Comparison of ENCODE assay signal across 23 mouse cellular contexts in genomic region chr9:96966465-96966864, GRCm38 (mm10). TPM values are rescaled to one million over a fixed set of nuclear protein-coding genes. Genes with fewer than 3 reads are reported as not detected.
DNase-seq lines count a peak whose midpoint lies in the region; ATAC-seq lines count a peak whose summit lies in the region.
"Had no signal": no experiment of that assay in that cellular context is flagged by ENCODE, and none has a peak within 500 bp of the region (broad histone marks: within the 10 kb centered on the region; RNA-seq: fewer than 3 reads in every experiment).

No protein-coding gene starts in this region.

- ATAC-seq in intestine, embryonic 15.5 days, result peak; percentile 59
- ATAC-seq in kidney, embryonic 15.5 days (replicated peaks; ENCODE audit: low FRiP score), result peak; percentile 33
- no peak for ATAC-seq in hindbrain, embryonic 11.5 days (ENCODE audit: low FRiP score)
- ATAC-seq: forebrain, embryonic 15.5 days; hindbrain, postnatal 0 days; midbrain, embryonic 15.5 days had no signal

- no peak overlapping the region for H3K9ac ChIP-seq in intestine, embryonic 15.5 days
- no peak overlapping the region for H3K9ac ChIP-seq in kidney, embryonic 15.5 days
- no peak overlapping the region for H3K9ac ChIP-seq in hindbrain, embryonic 11.5 days (ENCODE audit: low read depth, low read length)
- H3K9ac ChIP-seq: embryonic facial prominence, embryonic 15.5 days; forebrain, embryonic 15.5 days; liver, embryonic 13.5 days; midbrain, embryonic 15.5 days; neural tube, embryonic 12.5 days had no signal

- H3K27me3 ChIP-seq in intestine, embryonic 15.5 days (replicated peaks), result no peaks in the 10 kb centered on the region
- no peaks in the 10 kb centered on the region for H3K27me3 ChIP-seq in kidney, embryonic 15.5 days
- no peaks in the 10 kb centered on the region for H3K27me3 ChIP-seq in hindbrain, embryonic 11.5 days (ENCODE audit: control insufficient read depth, insufficient read depth, low read length)
- H3K27me3 ChIP-seq: embryonic facial prominence, embryonic 15.5 days; forebrain, embryonic 15.5 days; liver, embryonic 13.5 days; midbrain, embryonic 15.5 days; neural tube, embryonic 12.5 days had no signal

- no peak overlapping the region for H3K4me2 ChIP-seq in intestine, embryonic 15.5 days (replicated peaks)
- 0 out of 2 replicates have a peak overlapping the region, but pooled peaks have one; percentile 9 for H3K4me2 ChIP-seq in kidney, embryonic 15.5 days
- H3K4me2 ChIP-seq in hindbrain, embryonic 11.5 days (replicated peaks; ENCODE audit: low read depth, low read length), result no peak overlapping the region
- H3K4me2 ChIP-seq: embryonic facial prominence, embryonic 15.5 days; forebrain, embryonic 15.5 days; heart, embryonic 11.5 days; liver, embryonic 13.5 days; midbrain, embryonic 15.5 days; neural tube, embryonic 12.5 days had no signal

- H3K4me3 ChIP-seq in intestine, embryonic 15.5 days (replicated peaks), result no peak overlapping the region
- no peak overlapping the region for H3K4me3 ChIP-seq in kidney, embryonic 15.5 days (replicated peaks)
- no peak overlapping the region for H3K4me3 ChIP-seq in hindbrain, embryonic 11.5 days (ENCODE audit: low read depth, low read length)
- H3K4me3 ChIP-seq: embryonic facial prominence, embryonic 15.5 days; forebrain, embryonic 15.5 days; liver, embryonic 13.5 days; midbrain, embryonic 15.5 days; neural tube, embryonic 12.5 days had no signal

- peak; percentile 91 for DNase-seq in kidney, adult 11 months
- DNase-seq in kidney, postnatal 36 days, result peak; percentile 75 to 91
- no peak for DNase-seq in lung, postnatal 25 days (ENCODE audit: low spot score)
- no peak for DNase-seq in spleen, postnatal 36 days (ENCODE audit: low spot score in 2 of 2)
- DNase-seq in hindbrain, embryonic 11.5 days (ENCODE audit: low spot score), result no peak
- DNase-seq: cerebellum, adult 11 months; cerebellum, adult 9-11 months; heart, adult 11 months; layer of hippocampus, adult 9-11 months; left cerebral cortex, postnatal 4 days; liver, embryonic 13.5 days; retina, postnatal 1 day; right cerebral cortex, postnatal 4 days had no signal

- no peaks in the 10 kb centered on the region for H3K9me3 ChIP-seq in intestine, embryonic 15.5 days
- no peaks in the 10 kb centered on the region for H3K9me3 ChIP-seq in kidney, embryonic 15.5 days (replicated peaks)
- no peaks in the 10 kb centered on the region for H3K9me3 ChIP-seq in hindbrain, embryonic 11.5 days (ENCODE audit: control insufficient read depth, low read length)
- H3K9me3 ChIP-seq: embryonic facial prominence, embryonic 15.5 days; forebrain, embryonic 15.5 days; liver, embryonic 13.5 days; midbrain, embryonic 15.5 days; neural tube, embryonic 12.5 days had no signal

- peaks cover 33% of the 10 kb centered on the region for H3K4me1 ChIP-seq in intestine, embryonic 15.5 days (replicated peaks)
- H3K4me1 ChIP-seq in kidney, embryonic 15.5 days, result peaks cover 52% of the 10 kb centered on the region
- peaks cover 7% of the 10 kb centered on the region; the same call in 1 of the 2 replicates for H3K4me1 ChIP-seq in hindbrain, embryonic 11.5 days (replicated peaks; ENCODE audit: control insufficient read depth, insufficient read depth, low read length)
- H3K4me1 ChIP-seq: liver, embryonic 13.5 days had no signal

- 67% methylated on average over 7 of the region's 7 CpGs for WGBS in intestine, embryonic 15.5 days
- WGBS in kidney, embryonic 15.5 days, result 62% methylated on average over 7 of the region's 7 CpGs
- WGBS in hindbrain, embryonic 11.5 days, result 97% methylated on average over 7 of the region's 7 CpGs

- peak overlapping the region; percentile 40; the same call in 1 of the 2 replicates for H3K27ac ChIP-seq in intestine, embryonic 15.5 days
- H3K27ac ChIP-seq in kidney, embryonic 15.5 days, result peak overlapping the region; percentile 83
- H3K27ac ChIP-seq in hindbrain, embryonic 11.5 days (ENCODE audit: low read depth, low read length), result no peak overlapping the region
- H3K27ac ChIP-seq: embryonic facial prominence, embryonic 15.5 days; forebrain, embryonic 15.5 days; hindbrain, postnatal 0 days; liver, embryonic 13.5 days; macrophage; midbrain, embryonic 15.5 days; neural tube, embryonic 12.5 days; stomach, postnatal 0 days had no signal

- H3K36me3 ChIP-seq in intestine, embryonic 15.5 days, result no peaks in the 10 kb centered on the region
- no peaks in the 10 kb centered on the region for H3K36me3 ChIP-seq in kidney, embryonic 15.5 days
- no peaks in the 10 kb centered on the region for H3K36me3 ChIP-seq in hindbrain, embryonic 11.5 days (ENCODE audit: control insufficient read depth, insufficient read depth, low read length)
- H3K36me3 ChIP-seq: embryonic facial prominence, embryonic 15.5 days; forebrain, embryonic 15.5 days; liver, embryonic 13.5 days; midbrain, embryonic 15.5 days had no signal

RNA-seq across cellular contexts. Expression of gene Spsb4, which starts 52.2 kb away (rescaled TPM):
- 29.3 and 29.9 TPM in 2 replicates for polyA plus RNA-seq in intestine, embryonic 15.5 days (2015; fragmentation: Nextera tagmentation; extraction: Ambion mirVana)
- polyA plus RNA-seq in kidney, embryonic 15.5 days (2015; fragmentation: Nextera tagmentation; extraction: Ambion mirVana), result 56.8 and 58.0 TPM in 2 replicates
- 85.4 and 99.3 TPM in 2 replicates for polyA plus RNA-seq in hindbrain, embryonic 11.5 days (2014; fragmentation: Nextera tagmentation; extraction: Ambion mirVana)

Comparison
In these comparisons a context has a peak if more than half of its experiments do, and no peak if none do; other contexts are left out.
1. DNase-seq: peak in kidney, adult 11 months (single experiment) and kidney, postnatal 36 days (2 of 2); none in lung, postnatal 25 days (single experiment), spleen, postnatal 36 days (0 of 2) and hindbrain, embryonic 11.5 days (single experiment).